Mouse (Mus musculus): ENCODE data around the gene Ring1. TPM values are rescaled to one million over a fixed set of nuclear protein-coding genes. Genes with fewer than 3 reads are reported as not detected.
"Not testable (repeated sequence)": the region's sequence is repeated elsewhere in the genome, so short reads cannot be mapped to it uniquely, and the experiment has no call there.

Gene Ring1
- polyA plus RNA-seq, 1 experiment from 2014 or later = 7.5 TPM

- no peaks in the 10 kb centered on the region for H3K4me1 ChIP-seq (ENCODE audit: control insufficient read depth, insufficient read depth, low read length)
- no peak overlapping the region for H3K9ac ChIP-seq (replicated peaks; ENCODE audit: low read depth, low read length)
- H3K9me3 ChIP-seq (ENCODE audit: control insufficient read depth, low read depth, low read length) = no peaks in the 10 kb centered on the region
- no peaks in the 10 kb centered on the region for H3K36me3 ChIP-seq (ENCODE audit: control insufficient read depth, insufficient read depth, low read length)
- H3K27ac ChIP-seq (ENCODE audit: low read length) = no peak overlapping the region
- ATAC-seq (ENCODE audit: insufficient number of reproducible peaks, insufficient read depth, low FRiP score, low read depth) = no peak
- 79% methylated on average over 3 of the region's 5 CpGs for WGBS
- no peak overlapping the region for H3K4me3 ChIP-seq (ENCODE audit: low read depth, low read length)
- H3K4me2 ChIP-seq (replicated peaks; ENCODE audit: low read depth, low read length) = no peak overlapping the region
- H3K27me3 ChIP-seq (ENCODE audit: control insufficient read depth, insufficient read depth, low read length) = no peaks in the 10 kb centered on the region
Measured at GRCm38 (mm10) chr17:34010156-34010555, 14.3 kb downstream of the Ring1 start.

DNA sequence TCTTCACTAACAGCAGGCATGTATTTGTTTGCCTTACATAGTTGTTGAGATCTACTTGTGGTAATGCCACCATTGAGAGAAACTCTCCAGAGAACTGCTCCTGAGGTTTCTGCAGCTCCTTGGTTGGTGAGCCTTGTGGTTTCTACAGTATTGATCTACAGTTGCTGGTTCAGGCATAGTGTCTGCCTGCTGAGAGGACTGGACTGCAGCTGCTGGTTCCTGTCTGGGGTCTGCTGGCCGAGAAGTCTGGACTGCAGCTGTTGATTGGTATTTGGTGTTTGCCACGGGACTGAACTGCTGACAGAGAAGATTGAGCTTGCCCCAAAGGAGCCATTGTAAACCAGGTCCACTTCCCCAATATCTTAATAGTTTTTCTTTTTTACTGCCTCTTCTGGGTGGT is 17.9 kb downstream of the Ring1 start:
- Histone ChIP-seq H3K9ac (replicated peaks; ENCODE audit: low read depth, low read length) (no peak overlapping the region), H3K4me3 (ENCODE audit: low read depth, low read length) (no peak overlapping the region), H3K36me3 (ENCODE audit: control insufficient read depth, insufficient read depth, low read length) (no peaks in the 10 kb centered on the region), H3K27me3 (ENCODE audit: control insufficient read depth, insufficient read depth, low read length) (0 out of 2 replicates have a peak, but pooled peaks cover under 1% of the 10 kb centered on the region), H3K27ac (ENCODE audit: low read length) (no peak overlapping the region), H3K4me2 (replicated peaks; ENCODE audit: low read depth, low read length) (no peak overlapping the region), H3K9me3 (ENCODE audit: control insufficient read depth, low read depth, low read length) (no peaks in the 10 kb centered on the region), H3K4me1 (ENCODE audit: control insufficient read depth, insufficient read depth, low read length) (no peaks in the 10 kb centered on the region)
- no peak for ATAC-seq (ENCODE audit: insufficient number of reproducible peaks, insufficient read depth, low FRiP score, low read depth)
- WGBS = 42% methylated on average over 2 of the region's 2 CpGs

GRCm38 (mm10) chr17:34003426-34003825 is 21.1 kb downstream of the Ring1 start:
- Histone ChIP-seq H3K4me1 (ENCODE audit: control insufficient read depth, insufficient read depth, low read length) (no peaks in the 10 kb centered on the region), H3K36me3 (ENCODE audit: control insufficient read depth, insufficient read depth, low read length) (no peaks in the 10 kb centered on the region), H3K9ac (replicated peaks; ENCODE audit: low read depth, low read length) (no peak overlapping the region), H3K27ac (ENCODE audit: low read length) (no peak overlapping the region), H3K4me3 (ENCODE audit: low read depth, low read length) (no peak overlapping the region), H3K9me3 (ENCODE audit: control insufficient read depth, low read depth, low read length) (no peaks in the 10 kb centered on the region), H3K4me2 (replicated peaks; ENCODE audit: low read depth, low read length) (no peak overlapping the region), H3K27me3 (ENCODE audit: control insufficient read depth, insufficient read depth, low read length) (peaks cover 8% of the 10 kb centered on the region; the same call in 1 of the 2 replicates)
- no peak for ATAC-seq (ENCODE audit: insufficient number of reproducible peaks, insufficient read depth, low FRiP score, low read depth)
- WGBS = 4% methylated on average over 5 of the region's 5 CpGs

GRCm38 (mm10) chr17:34000796-34001195 is 23.7 kb downstream of the Ring1 start:
- WGBS = 46% methylated on average over 2 of the region's 2 CpGs
- H3K27me3 ChIP-seq (ENCODE audit: control insufficient read depth, insufficient read depth, low read length); H3K9me3 ChIP-seq (ENCODE audit: control insufficient read depth, low read depth, low read length); H3K27ac ChIP-seq (ENCODE audit: low read length); H3K36me3 ChIP-seq (ENCODE audit: control insufficient read depth, insufficient read depth, low read length); H3K4me2 ChIP-seq (replicated peaks; ENCODE audit: low read depth, low read length); ATAC-seq (ENCODE audit: insufficient number of reproducible peaks, insufficient read depth, low FRiP score, low read depth); H3K4me3 ChIP-seq (ENCODE audit: low read depth, low read length); H3K9ac ChIP-seq (replicated peaks; ENCODE audit: low read depth, low read length); H3K4me1 ChIP-seq (ENCODE audit: control insufficient read depth, insufficient read depth, low read length): not testable (repeated sequence)

DNA sequence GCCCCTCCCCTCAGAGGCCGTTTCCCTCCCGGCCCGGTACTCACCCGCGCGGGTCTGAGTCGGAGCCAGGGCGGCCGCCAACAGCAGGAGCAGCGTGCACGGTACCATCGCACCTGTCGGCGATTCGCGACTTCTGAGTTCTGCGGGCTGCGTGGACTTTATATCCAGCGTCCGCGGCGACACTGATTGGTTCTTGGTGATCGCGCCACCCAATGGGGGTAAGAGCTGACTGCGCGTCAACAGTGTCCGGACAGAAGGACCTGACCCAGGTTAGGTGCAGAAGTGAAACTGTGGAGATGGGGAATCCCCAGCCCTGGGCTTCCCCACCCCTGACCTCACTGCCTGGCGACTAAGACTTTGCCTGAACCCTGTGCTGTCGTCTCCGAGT is 24.3 kb downstream of the Ring1 start, which contains the start of gene H2-K1:
Gene H2-K1 (minus strand): TSS at position 198 of the 388 bp plus-strand sequence.
- ATAC-seq (ENCODE audit: insufficient number of reproducible peaks, insufficient read depth, low FRiP score, low read depth) = peak; percentile 93
- Histone ChIP-seq H3K4me2 (replicated peaks; ENCODE audit: low read depth, low read length) (peak within 1 kb of the TSS; percentile 98), H3K9ac (replicated peaks; ENCODE audit: low read depth, low read length) (peak within 1 kb of the TSS; percentile 33; the same call in 1 of the 2 replicates), H3K27me3 (ENCODE audit: control insufficient read depth, insufficient read depth, low read length) (peaks cover 8% of the 10 kb centered on the region; the same call in 1 of the 2 replicates), H3K4me1 (ENCODE audit: control insufficient read depth, insufficient read depth, low read length) (no peaks in the 10 kb centered on the region), H3K36me3 (ENCODE audit: control insufficient read depth, insufficient read depth, low read length) (no peaks in the 10 kb centered on the region), H3K9me3 (ENCODE audit: control insufficient read depth, low read depth, low read length) (no peaks in the 10 kb centered on the region), H3K27ac (ENCODE audit: low read length) (no peak within 1 kb of the TSS), H3K4me3 (ENCODE audit: low read depth, low read length) (peak within 1 kb of the TSS; percentile 49)
- WGBS = under 1% methylated on average over 24 of the region's 30 CpGs

- H3K27me3 ChIP-seq (ENCODE audit: control insufficient read depth, insufficient read depth, low read length) = peaks cover 8% of the 10 kb centered on the region; the same call in 1 of the 2 replicates
- 3% methylated on average over 80 of the region's 87 CpGs for WGBS
- peak overlapping the region; percentile 33; the same call in 1 of the 2 replicates for H3K9ac ChIP-seq (replicated peaks; ENCODE audit: low read depth, low read length)
- H3K36me3 ChIP-seq (ENCODE audit: control insufficient read depth, insufficient read depth, low read length) = no peaks in the 10 kb centered on the region
- peak overlapping the region; percentile 98 for H3K4me2 ChIP-seq (replicated peaks; ENCODE audit: low read depth, low read length)
- H3K4me3 ChIP-seq (ENCODE audit: low read depth, low read length) = peak overlapping the region; percentile 49
- H3K4me1 ChIP-seq (ENCODE audit: control insufficient read depth, insufficient read depth, low read length) = no peaks in the 10 kb centered on the region
- H3K27ac ChIP-seq (ENCODE audit: low read length) = no peak overlapping the region
- H3K9me3 ChIP-seq (ENCODE audit: control insufficient read depth, low read depth, low read length) = no peaks in the 10 kb centered on the region
- ATAC-seq (ENCODE audit: insufficient number of reproducible peaks, insufficient read depth, low FRiP score, low read depth) = peak; percentile 14; the same call in 1 of the 2 replicates
Measured at GRCm38 (mm10) chr17:33999341-34000149, 24.9 kb downstream of the Ring1 start.

GRCm38 (mm10) chr17:33998697-33999096 is 25.8 kb downstream of the Ring1 start:
- H3K4me2 ChIP-seq (replicated peaks; ENCODE audit: low read depth, low read length); H3K9ac ChIP-seq (replicated peaks; ENCODE audit: low read depth, low read length); ATAC-seq (ENCODE audit: insufficient number of reproducible peaks, insufficient read depth, low FRiP score, low read depth); H3K4me3 ChIP-seq (ENCODE audit: low read depth, low read length); H3K9me3 ChIP-seq (ENCODE audit: control insufficient read depth, low read depth, low read length); H3K27ac ChIP-seq (ENCODE audit: low read length); H3K27me3 ChIP-seq (ENCODE audit: control insufficient read depth, insufficient read depth, low read length); H3K4me1 ChIP-seq (ENCODE audit: control insufficient read depth, insufficient read depth, low read length); H3K36me3 ChIP-seq (ENCODE audit: control insufficient read depth, insufficient read depth, low read length): not testable (repeated sequence)
- 48% methylated on average over 5 of the region's 5 CpGs for WGBS

- WGBS = 88% methylated on average over 2 of the region's 2 CpGs
- not testable (repeated sequence) for H3K9ac ChIP-seq (replicated peaks; ENCODE audit: low read depth, low read length); H3K4me3 ChIP-seq (ENCODE audit: low read depth, low read length); H3K27ac ChIP-seq (ENCODE audit: low read length); H3K9me3 ChIP-seq (ENCODE audit: control insufficient read depth, low read depth, low read length); H3K27me3 ChIP-seq (ENCODE audit: control insufficient read depth, insufficient read depth, low read length); H3K4me1 ChIP-seq (ENCODE audit: control insufficient read depth, insufficient read depth, low read length); ATAC-seq (ENCODE audit: insufficient number of reproducible peaks, insufficient read depth, low FRiP score, low read depth); H3K36me3 ChIP-seq (ENCODE audit: control insufficient read depth, insufficient read depth, low read length); H3K4me2 ChIP-seq (replicated peaks; ENCODE audit: low read depth, low read length)
Measured at GRCm38 (mm10) chr17:33997025-33997424, 27.5 kb downstream of the Ring1 start.
